ENCODE assay signal across 16 mouse cellular contexts in genomic region chr13:3547410-3547809, GRCm38 (mm10). TPM values are rescaled to one million over a fixed set of nuclear protein-coding genes. Genes with fewer than 3 reads are reported as not detected.
DNase-seq lines count a peak whose midpoint lies in the region; ATAC-seq and TF ChIP-seq lines count a peak whose summit lies in the region.
"Had no signal": no experiment of that assay in that cellular context is flagged by ENCODE, and none has a peak within 500 bp of the region (broad histone marks: within the 10 kb centered on the region; RNA-seq: fewer than 3 reads in every experiment).

No protein-coding gene starts in this region.

- peaks cover 21% of the 10 kb centered on the region for H3K36me3 ChIP-seq in heart, postnatal 0 days (replicated peaks; ENCODE audit: control insufficient read depth, insufficient read depth, low read length)
- H3K36me3 ChIP-seq in midbrain, embryonic 14.5 days (ENCODE audit: control insufficient read depth, insufficient read depth, low read length), result peaks cover 23% of the 10 kb centered on the region

- no peak for TF ChIP-seq EP300 in heart, postnatal 0 days (IDR thresholded peaks at IDR 0.05; ENCODE audit: low read depth)

- no peaks in the 10 kb centered on the region for H3K27me3 ChIP-seq in heart, postnatal 0 days (ENCODE audit: control insufficient read depth, insufficient read depth, low read length)
- no peaks in the 10 kb centered on the region for H3K27me3 ChIP-seq in midbrain, embryonic 14.5 days (ENCODE audit: control insufficient read depth, insufficient read depth, low read length)
- H3K27me3 ChIP-seq: embryonic facial prominence, embryonic 12.5 days; liver, embryonic 15.5 days; Patski had no signal

- peak overlapping the region; percentile 32; the same call in 1 of the 2 replicates for H3K27ac ChIP-seq in heart, postnatal 0 days (ENCODE audit: low read depth)
- no peak overlapping the region for H3K27ac ChIP-seq in midbrain, embryonic 14.5 days (replicated peaks; ENCODE audit: low read depth, low read length)
- H3K27ac ChIP-seq: embryonic facial prominence, embryonic 12.5 days; kidney, postnatal 0 days; liver, embryonic 15.5 days had no signal

- no peak for TF ChIP-seq CTCF in heart, postnatal 0 days (IDR thresholded peaks at IDR 0.05; ENCODE audit: low read depth)

- H3K9me3 ChIP-seq in heart, postnatal 0 days (replicated peaks; ENCODE audit: control insufficient read depth, low read length), result no peaks in the 10 kb centered on the region
- no peaks in the 10 kb centered on the region for H3K9me3 ChIP-seq in midbrain, embryonic 14.5 days (ENCODE audit: control insufficient read depth, low read length)
- H3K9me3 ChIP-seq: embryonic facial prominence, embryonic 12.5 days; liver, embryonic 15.5 days had no signal

- no peak overlapping the region for H3K4me3 ChIP-seq in heart, postnatal 0 days (ENCODE audit: low read depth, low read length)
- no peak overlapping the region for H3K4me3 ChIP-seq in midbrain, embryonic 14.5 days (replicated peaks; ENCODE audit: low read depth, low read length)
- H3K4me3 ChIP-seq: embryonic facial prominence, embryonic 12.5 days; liver, embryonic 15.5 days had no signal

- no peak overlapping the region for H3K9ac ChIP-seq in heart, postnatal 0 days (replicated peaks; ENCODE audit: low read depth, low read length)
- H3K9ac ChIP-seq in midbrain, embryonic 14.5 days (replicated peaks; ENCODE audit: low read length), result no peak overlapping the region
- H3K9ac ChIP-seq: embryonic facial prominence, embryonic 12.5 days; liver, embryonic 15.5 days had no signal

- H3K4me2 ChIP-seq in heart, postnatal 0 days (ENCODE audit: low read depth, low read length), result no peak overlapping the region
- no peak overlapping the region for H3K4me2 ChIP-seq in midbrain, embryonic 14.5 days (ENCODE audit: low read length)
- H3K4me2 ChIP-seq: embryonic facial prominence, embryonic 12.5 days; liver, embryonic 15.5 days had no signal

- WGBS in heart, postnatal 0 days, result 43% methylated on average over 3 of the region's 3 CpGs
- 92% methylated on average over 3 of the region's 3 CpGs for WGBS in midbrain, embryonic 14.5 days

- DNase-seq in cerebellum, postnatal 4 days (ENCODE audit: low spot score in 2 of 2), result no peak
- DNase-seq in brain, adult 2 months (ENCODE audit: low read depth, low spot score), result peak; percentile 39
- peak; percentile 47 to 48 for DNase-seq in cerebellum, postnatal 36 days
- DNase-seq in heart, postnatal 0 days (ENCODE audit: low spot score), result no peak
- no peak for DNase-seq in kidney, postnatal 14 days
- DNase-seq in liver, result no peak
- DNase-seq in midbrain, embryonic 14.5 days, result no peak
- DNase-seq: left cerebral cortex, postnatal 4 days; lung, postnatal 14 days; right cerebral cortex, postnatal 14 days; thymus, postnatal 36 days had no signal

- peaks cover 30% of the 10 kb centered on the region for H3K4me1 ChIP-seq in heart, postnatal 0 days (ENCODE audit: control insufficient read depth, insufficient read depth)
- H3K4me1 ChIP-seq in midbrain, embryonic 14.5 days (ENCODE audit: control insufficient read depth, insufficient read depth, low read length), result peaks cover 4% of the 10 kb centered on the region
- H3K4me1 ChIP-seq: embryonic facial prominence, embryonic 12.5 days had no signal

- ATAC-seq in cerebellum, adult (ENCODE audit: insufficient number of reproducible peaks, low FRiP score, low TSS enrichment), result peak; percentile 20; the same call in 1 of the 2 replicates
- ATAC-seq in heart, postnatal 0 days (ENCODE audit: insufficient read depth, low read depth), result no peak
- ATAC-seq in midbrain, embryonic 14.5 days (ENCODE audit: low FRiP score, low TSS enrichment), result no peak
- ATAC-seq: Patski had no signal

RNA-seq across cellular contexts. Expression of gene Gdi2, which starts 9.5 kb away (rescaled TPM):
- total RNA-seq in heart, postnatal 0 days (2014; rRNA removed; ENCODE audit: low replicate concordance), result 152 and 170 TPM in 2 replicates
- polyA plus RNA-seq in heart, postnatal 0 days (2015; fragmentation: Nextera tagmentation; extraction: Ambion mirVana), result 268 and 285 TPM in 2 replicates
- polyA plus RNA-seq in midbrain, embryonic 14.5 days (2014; fragmentation: Nextera tagmentation; extraction: Ambion mirVana), result 416 and 508 TPM in 2 replicates

Comparison
In these comparisons a context has a peak if more than half of its experiments do, and no peak if none do; other contexts are left out.
1. DNase-seq: peak in brain, adult 2 months (single experiment) and cerebellum, postnatal 36 days (2 of 2); none in cerebellum, postnatal 4 days (0 of 2), heart, postnatal 0 days (single experiment), kidney, postnatal 14 days (single experiment), liver (single experiment) and midbrain, embryonic 14.5 days (single experiment).